Mouse (Mus musculus) heart, embryonic 13.5 days (tissue): Measurements from ENCODE around the gene Aste1. TPM values are rescaled to one million over a fixed set of nuclear protein-coding genes. Genes with fewer than 3 reads are reported as not detected.

Experiments
- ATAC-seq: fragments of 200-750 bp; cut with Nextera tagmentation; 2 replicates; pipeline ENCODE4 v1.8.0; 2017; ENCODE audit warnings: moderate TSS enrichment; ENCODE audit not compliant: insufficient number of reproducible peaks, low FRiP score, low TSS enrichment; ENCODE audit errors: extremely low read depth
- H3K27ac ChIP-seq: fragments of 300-500 bp; sonication (generic); replicated peaks from 2 replicates; pipeline ENCODE4 v1.5.1; 2015; ENCODE audit warnings: moderate library complexity, mild to moderate bottlenecking, inconsistent platforms
- H3K27me3 ChIP-seq: fragments of 300-500 bp; sonication (generic); replicated peaks from 2 replicates; pipeline ENCODE4 v1.6.1; 2015; ENCODE audit warnings: mild to moderate bottlenecking, inconsistent platforms
- H3K36me3 ChIP-seq: fragments of 300-500 bp; sonication (generic); 2 replicates; pipeline ENCODE4 v1.6.1; 2015; ENCODE audit warnings: mild to moderate bottlenecking, inconsistent platforms
- H3K4me1 ChIP-seq: fragments of 300-500 bp; sonication (generic); 2 replicates; pipeline ENCODE4 v1.6.1; 2015; ENCODE audit warnings: inconsistent platforms
- H3K4me2 ChIP-seq: fragments of 300-500 bp; sonication (generic); 2 replicates; pipeline ENCODE4 v1.6.1; 2015; ENCODE audit warnings: inconsistent platforms, mild to moderate bottlenecking, moderate library complexity
- H3K4me3 ChIP-seq: fragments of 300-500 bp; sonication (generic); 2 replicates; pipeline ENCODE4 v1.5.1; 2015; ENCODE audit warnings: moderate library complexity, mild to moderate bottlenecking, inconsistent platforms
- H3K9ac ChIP-seq: fragments of 300-500 bp; sonication (generic); 2 replicates; pipeline ENCODE4 v1.6.1; 2015; ENCODE audit warnings: inconsistent platforms, mild to moderate bottlenecking, moderate library complexity
- H3K9me3 ChIP-seq: fragments of 300-500 bp; sonication (generic); 2 replicates; pipeline ENCODE4 v1.6.1; 2016; ENCODE audit warnings: inconsistent platforms
- WGBS: fragments of 180-500 bp; shearing (Covaris S2); methylation state at CpG from one replicate; pipeline ENCODE4 v1.1.7; 2015; ENCODE audit warnings: mixed read lengths; 5-methylcytosine and 5-hydroxymethylcytosine counted together
- polyA plus RNA-seq: library from polyadenylated mRNA; unstranded; fragments of >200 nt; fragmentation: Nextera tagmentation; extraction: Ambion mirVana; gene quantifications from 2 replicates; pipeline ENCODE4 v1.2.1, GENCODE M21; 2015

The Aste1 gene
- 12.0 and 14.9 TPM in 2 replicates for polyA plus RNA-seq

DNA sequence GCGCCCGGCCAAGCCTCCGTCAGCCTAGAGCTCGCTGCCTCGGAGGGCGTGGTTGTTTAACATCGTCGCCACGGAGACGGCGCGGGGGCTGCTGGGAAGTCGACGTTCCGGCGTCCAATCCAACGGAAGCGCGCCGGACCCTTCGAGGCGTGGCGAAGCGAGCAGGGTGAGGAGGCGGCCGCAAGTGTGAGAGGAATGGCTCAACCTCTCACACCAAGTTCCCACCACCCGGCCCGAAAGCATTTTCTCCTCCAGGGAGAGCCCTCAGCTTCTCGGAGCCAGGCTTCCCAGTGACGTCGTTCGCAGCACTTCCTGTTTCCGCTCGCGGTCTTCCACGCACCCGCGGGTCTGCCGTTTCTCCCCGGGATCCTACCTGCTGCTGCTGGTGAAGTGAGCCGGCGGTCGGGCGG, at the start of gene Aste1, which contains the start of gene Nek11:
Gene Aste1, plus strand, starts transcription at position 175 of the 410 bp plus-strand sequence.
Gene Nek11, minus strand, starts transcription at position 307 of the 410 bp plus-strand sequence.
- peak within 1 kb of the TSS; percentile 70 for H3K4me3 ChIP-seq
- H3K9me3 ChIP-seq: no peaks in the 10 kb centered on the region
- ATAC-seq: peak; percentile 96
- H3K4me2 ChIP-seq: peak within 1 kb of the TSS; percentile 77
- peaks cover 45% of the 10 kb centered on the region for H3K4me1 ChIP-seq
- H3K27me3 ChIP-seq: peaks cover 4% of the 10 kb centered on the region; the same call in 1 of the 2 replicates
- WGBS: under 1% methylated on average over 44 of the region's 44 CpGs
- H3K27ac ChIP-seq: peak within 1 kb of the TSS; percentile 96
- peaks cover 34% of the 10 kb centered on the region for H3K36me3 ChIP-seq
- peak within 1 kb of the TSS; percentile 87 for H3K9ac ChIP-seq

DNA sequence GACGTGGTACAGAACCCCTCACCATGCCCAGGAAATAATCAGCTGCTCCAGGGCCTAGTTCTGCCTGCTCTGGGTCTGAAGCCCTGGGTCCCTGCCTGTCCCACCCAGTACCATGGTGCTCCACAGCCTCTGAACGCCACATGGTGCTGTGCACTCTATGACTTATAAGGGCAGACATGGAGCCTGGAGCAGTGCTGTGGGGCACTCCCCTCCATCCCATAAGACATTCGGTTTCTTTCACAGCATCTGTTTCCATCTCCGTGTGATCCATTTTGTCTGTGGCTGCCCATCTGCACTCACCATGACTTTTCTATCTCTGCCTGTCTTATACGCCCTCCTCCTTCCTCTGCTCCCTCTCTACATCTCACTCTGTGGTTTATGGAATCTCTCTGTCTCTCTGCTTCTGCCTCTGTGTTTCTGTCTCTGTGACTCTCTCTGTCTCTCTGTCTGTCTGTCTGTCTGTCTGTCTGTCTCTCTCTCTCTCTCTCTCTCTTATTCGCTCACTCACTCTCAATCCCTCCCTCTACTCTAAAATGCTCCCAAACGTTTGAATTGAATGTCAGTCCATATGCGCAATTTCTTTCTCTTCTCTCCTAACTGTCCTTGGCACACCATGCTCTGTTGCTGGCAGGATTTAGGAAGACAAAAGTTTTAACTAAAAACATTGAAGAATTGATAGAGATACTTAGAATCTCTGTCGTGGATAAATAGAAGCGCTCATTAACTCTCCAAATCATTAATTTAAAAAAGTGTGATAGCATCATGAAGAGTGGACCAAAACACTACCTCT, 46.8 kb upstream of the Aste1 start:
- H3K27ac ChIP-seq: no peak overlapping the region
- H3K4me1 ChIP-seq: no peaks in the 10 kb centered on the region
- H3K9me3 ChIP-seq: peaks cover 9% of the 10 kb centered on the region; the same call in 1 of the 2 replicates
- H3K9ac ChIP-seq: no peak overlapping the region
- H3K36me3 ChIP-seq: no peaks in the 10 kb centered on the region
- 63% methylated on average over 10 of the region's 10 CpGs for WGBS
- no peak; the same call in 1 of the 2 replicates for ATAC-seq
- no peak overlapping the region for H3K4me3 ChIP-seq
- H3K4me2 ChIP-seq: no peak overlapping the region
- H3K27me3 ChIP-seq: no peaks in the 10 kb centered on the region

DNA sequence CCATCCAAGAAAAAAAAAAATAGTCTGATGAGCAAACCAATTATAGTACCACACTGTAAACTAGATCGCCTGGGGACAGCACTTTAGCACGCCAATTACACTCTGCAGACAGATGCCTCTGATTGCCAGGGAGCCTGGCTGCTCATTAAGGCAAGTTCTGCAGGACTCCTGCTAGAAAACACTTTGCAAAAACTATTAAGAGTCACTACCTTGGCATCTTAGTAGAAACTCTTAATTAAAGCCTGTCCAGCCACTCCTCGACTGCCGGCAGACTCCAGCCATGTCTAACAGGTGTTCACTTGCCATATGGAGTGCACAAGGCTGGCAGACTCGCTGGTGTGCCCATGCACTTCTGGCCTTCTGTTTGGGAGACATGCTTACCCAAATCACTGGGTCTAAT, 46.2 kb upstream of the Aste1 start:
- Histone ChIP-seq H3K4me1 (no peaks in the 10 kb centered on the region), H3K4me2 (no peak overlapping the region), H3K36me3 (no peaks in the 10 kb centered on the region), H3K27me3 (no peaks in the 10 kb centered on the region), H3K9me3 (peaks cover 3% of the 10 kb centered on the region; the same call in 1 of the 2 replicates), H3K9ac (no peak overlapping the region), H3K4me3 (no peak overlapping the region), H3K27ac (no peak overlapping the region)
- ATAC-seq: no peak
- 71% methylated on average over 5 of the region's 5 CpGs for WGBS

DNA sequence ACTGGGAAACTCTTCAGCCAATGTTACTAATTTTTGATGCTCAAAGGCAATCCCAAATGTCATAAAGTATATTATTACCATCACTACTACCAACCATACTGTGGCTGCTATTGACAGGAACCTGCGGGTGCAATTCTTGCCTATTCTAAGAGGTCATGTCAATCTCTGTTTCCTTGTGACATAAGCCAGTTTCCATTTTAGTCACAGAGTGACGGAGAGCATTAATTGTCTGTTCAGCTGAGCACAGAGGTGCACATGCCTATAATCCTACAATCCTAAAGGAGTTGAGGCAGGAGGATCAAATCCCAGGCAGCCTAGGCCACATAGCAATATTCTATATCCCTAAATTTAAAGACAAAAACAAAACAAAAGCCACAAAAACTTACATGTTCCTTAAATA, 33.0 kb upstream of the Aste1 start:
- H3K4me1 ChIP-seq: no peaks in the 10 kb centered on the region
- no peak overlapping the region for H3K4me3 ChIP-seq
- 57% methylated on average over 2 of the region's 2 CpGs for WGBS
- no peak for ATAC-seq
- H3K4me2 ChIP-seq: no peak overlapping the region
- H3K36me3 ChIP-seq: no peaks in the 10 kb centered on the region
- H3K9me3 ChIP-seq: no peaks in the 10 kb centered on the region
- H3K27ac ChIP-seq: no peak overlapping the region
- H3K9ac ChIP-seq: no peak overlapping the region
- H3K27me3 ChIP-seq: no peaks in the 10 kb centered on the region

DNA sequence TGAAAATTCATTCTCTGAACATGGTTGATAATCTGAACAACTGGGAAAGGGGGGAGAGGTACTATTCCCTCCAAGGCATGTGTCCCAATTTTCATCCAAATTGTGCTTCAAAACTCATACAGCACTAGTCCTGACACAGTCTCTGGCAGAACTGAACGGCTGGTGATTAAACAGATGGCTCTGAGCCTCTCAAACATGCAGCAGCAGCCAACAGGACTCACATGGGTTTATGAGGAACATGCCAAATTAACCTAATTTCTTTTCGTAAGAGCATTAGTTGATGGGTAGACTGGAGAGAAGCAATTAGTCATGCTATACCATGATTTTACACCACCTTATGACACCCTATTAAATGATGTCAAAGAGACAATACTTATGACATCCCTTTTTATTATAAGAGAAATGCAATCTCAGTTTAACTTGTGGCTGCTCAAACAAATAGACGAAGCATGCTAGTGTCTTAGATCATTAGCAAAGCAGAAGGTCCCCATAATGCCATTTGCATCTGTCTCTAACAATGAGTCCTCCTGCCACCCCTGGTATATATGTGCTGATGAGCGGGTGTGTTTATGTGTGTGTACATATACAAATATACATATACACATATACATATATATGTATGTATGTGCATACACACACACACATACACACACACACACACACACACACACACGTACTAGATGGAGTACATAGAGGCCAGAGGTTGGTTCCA, 31.5 kb upstream of the Aste1 start:
- H3K36me3 ChIP-seq: no peaks in the 10 kb centered on the region
- H3K9me3 ChIP-seq: no peaks in the 10 kb centered on the region
- H3K27me3 ChIP-seq: no peaks in the 10 kb centered on the region
- H3K4me2 ChIP-seq: no peak overlapping the region
- ATAC-seq: no peak
- no peak overlapping the region for H3K4me3 ChIP-seq
- 75% methylated on average over 5 of the region's 5 CpGs for WGBS
- H3K4me1 ChIP-seq: no peaks in the 10 kb centered on the region
- no peak overlapping the region for H3K27ac ChIP-seq
- H3K9ac ChIP-seq: no peak overlapping the region

DNA sequence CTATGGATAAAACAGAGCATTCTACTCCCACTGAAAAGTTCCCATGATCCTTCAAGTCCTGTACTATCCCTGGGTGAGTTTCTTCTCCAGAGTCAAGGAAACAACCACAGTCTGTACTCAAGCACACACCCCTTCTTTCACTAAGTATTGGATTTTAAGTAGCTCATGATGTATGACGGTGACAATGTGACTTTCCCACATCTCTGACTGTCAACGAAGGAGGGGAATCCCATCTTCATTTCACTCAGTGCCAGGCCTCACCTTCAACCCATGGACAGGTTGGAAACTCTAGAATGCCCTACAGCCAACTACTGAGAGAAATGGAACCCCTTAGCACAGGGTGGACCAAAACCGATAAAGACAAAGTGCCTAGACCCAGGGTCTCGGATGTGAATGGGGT, 29.0 kb upstream of the Aste1 start:
- H3K4me1 ChIP-seq: no peaks in the 10 kb centered on the region
- no peaks in the 10 kb centered on the region for H3K36me3 ChIP-seq
- no peak for ATAC-seq
- H3K4me3 ChIP-seq: no peak overlapping the region
- no peak overlapping the region for H3K9ac ChIP-seq
- H3K4me2 ChIP-seq: no peak overlapping the region
- no peaks in the 10 kb centered on the region for H3K9me3 ChIP-seq
- H3K27me3 ChIP-seq: no peaks in the 10 kb centered on the region
- WGBS: 83% methylated on average over 4 of the region's 4 CpGs
- H3K27ac ChIP-seq: no peak overlapping the region

DNA sequence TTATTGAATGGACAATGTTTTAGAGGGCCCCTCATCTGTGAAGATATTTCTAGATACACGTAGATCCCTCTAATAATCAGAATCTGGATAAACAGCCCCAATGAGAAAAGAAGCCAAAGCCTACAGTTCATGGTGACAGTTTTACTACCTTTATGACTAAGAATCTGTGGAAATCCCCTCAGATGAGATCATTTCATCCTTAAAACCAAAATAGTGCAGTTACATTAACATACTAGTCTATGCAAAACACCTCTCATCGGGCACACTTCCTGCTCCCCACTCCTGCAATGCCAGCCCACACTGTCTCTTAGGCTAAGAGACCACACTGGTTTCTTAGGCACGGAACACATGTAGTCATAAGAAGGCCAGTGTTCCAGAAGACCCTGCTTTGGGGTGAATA, 26.6 kb upstream of the Aste1 start:
- Histone ChIP-seq H3K27me3 (no peaks in the 10 kb centered on the region), H3K4me2 (no peak overlapping the region), H3K36me3 (no peaks in the 10 kb centered on the region), H3K27ac (no peak overlapping the region), H3K9ac (no peak overlapping the region), H3K4me1 (no peaks in the 10 kb centered on the region), H3K9me3 (no peaks in the 10 kb centered on the region), H3K4me3 (no peak overlapping the region)
- 79% methylated on average over 3 of the region's 3 CpGs for WGBS
- no peak for ATAC-seq

DNA sequence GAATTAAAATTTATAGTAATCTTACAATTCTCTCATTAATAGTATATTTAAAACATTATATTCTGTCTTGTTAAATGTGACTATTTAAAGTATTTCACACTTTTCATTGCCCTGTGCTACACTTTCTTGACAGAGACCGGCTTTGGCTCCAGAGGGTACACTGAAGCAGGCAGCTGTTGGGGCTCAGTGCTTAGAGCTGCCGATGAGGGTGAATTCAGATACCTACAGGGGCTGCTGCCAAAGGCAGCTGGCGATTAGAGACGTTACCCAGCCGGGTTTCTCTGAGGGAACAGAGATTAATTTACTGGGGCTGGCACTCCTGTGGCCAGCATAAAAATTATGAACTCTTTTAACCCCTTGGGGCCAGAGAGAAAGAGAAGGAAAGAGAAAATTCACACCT, 20.8 kb upstream of the Aste1 start:
- Histone ChIP-seq H3K27ac (no peak overlapping the region), H3K4me2 (no peak overlapping the region), H3K4me1 (no peaks in the 10 kb centered on the region), H3K9me3 (no peaks in the 10 kb centered on the region), H3K9ac (no peak overlapping the region), H3K27me3 (no peaks in the 10 kb centered on the region; the same call in 1 of the 2 replicates), H3K36me3 (no peaks in the 10 kb centered on the region), H3K4me3 (no peak overlapping the region)
- no peak for ATAC-seq
- WGBS: 50% methylated on average over 5 of the region's 5 CpGs

DNA sequence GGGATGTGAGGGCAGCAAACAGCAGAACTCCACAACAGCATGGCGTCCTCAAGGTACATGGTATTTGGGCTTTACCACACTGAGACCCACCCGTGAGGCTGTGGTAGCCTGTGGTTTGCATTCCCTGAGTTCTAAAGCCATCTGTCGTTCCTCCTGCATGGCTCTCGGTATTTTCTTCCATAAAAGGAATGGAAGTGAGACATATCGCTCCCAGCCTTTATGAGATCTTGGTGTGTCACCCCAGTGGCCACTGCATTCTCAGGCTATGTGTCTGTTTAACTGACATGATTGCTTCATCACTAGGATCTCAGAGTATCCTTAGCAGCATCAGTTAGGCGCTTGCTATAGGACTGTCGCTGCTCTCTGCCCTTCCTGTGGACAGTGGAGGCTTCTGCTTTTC, 18.8 kb upstream of the Aste1 start:
- Histone ChIP-seq H3K9ac (no peak overlapping the region), H3K9me3 (no peaks in the 10 kb centered on the region), H3K4me2 (no peak overlapping the region), H3K27ac (no peak overlapping the region), H3K4me3 (no peak overlapping the region), H3K27me3 (no peaks in the 10 kb centered on the region; the same call in 1 of the 2 replicates), H3K36me3 (no peaks in the 10 kb centered on the region), H3K4me1 (no peaks in the 10 kb centered on the region)
- no peak for ATAC-seq
- WGBS: 54% methylated on average over 7 of the region's 7 CpGs

DNA sequence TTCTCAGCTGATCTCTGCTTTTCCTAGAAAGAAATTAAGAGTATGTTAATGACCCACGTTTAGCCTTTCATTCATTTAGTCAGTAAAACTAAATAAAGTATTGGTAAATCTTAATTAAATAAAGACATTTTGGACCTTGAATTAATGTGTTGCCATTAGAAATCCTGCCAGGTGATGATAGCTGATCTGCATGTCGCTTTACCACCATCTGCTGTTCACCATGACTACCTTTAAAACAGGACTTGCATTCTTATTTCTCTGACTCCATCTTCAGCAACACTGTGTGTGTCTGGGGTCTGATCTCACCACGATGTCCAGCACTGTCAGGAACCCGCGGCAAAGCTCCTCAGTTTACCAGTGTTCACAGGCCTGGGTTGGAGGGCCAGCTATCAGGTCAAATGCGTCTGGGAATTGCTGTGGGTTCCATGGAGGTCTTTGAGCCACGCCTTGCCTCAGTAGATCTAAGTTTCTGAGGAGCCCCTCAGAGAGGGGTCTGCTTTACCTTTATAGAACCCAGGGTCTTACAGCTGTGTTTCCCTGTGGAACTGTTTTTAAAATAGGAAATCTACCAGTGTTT, 18.1 kb upstream of the Aste1 start:
- no peak overlapping the region for H3K4me3 ChIP-seq
- H3K4me2 ChIP-seq: no peak overlapping the region
- WGBS: 64% methylated on average over 7 of the region's 7 CpGs
- no peaks in the 10 kb centered on the region for H3K9me3 ChIP-seq
- H3K9ac ChIP-seq: no peak overlapping the region
- no peaks in the 10 kb centered on the region; the same call in 1 of the 2 replicates for H3K27me3 ChIP-seq
- H3K36me3 ChIP-seq: no peaks in the 10 kb centered on the region
- no peak overlapping the region for H3K27ac ChIP-seq
- no peaks in the 10 kb centered on the region for H3K4me1 ChIP-seq
- ATAC-seq: no peak

DNA sequence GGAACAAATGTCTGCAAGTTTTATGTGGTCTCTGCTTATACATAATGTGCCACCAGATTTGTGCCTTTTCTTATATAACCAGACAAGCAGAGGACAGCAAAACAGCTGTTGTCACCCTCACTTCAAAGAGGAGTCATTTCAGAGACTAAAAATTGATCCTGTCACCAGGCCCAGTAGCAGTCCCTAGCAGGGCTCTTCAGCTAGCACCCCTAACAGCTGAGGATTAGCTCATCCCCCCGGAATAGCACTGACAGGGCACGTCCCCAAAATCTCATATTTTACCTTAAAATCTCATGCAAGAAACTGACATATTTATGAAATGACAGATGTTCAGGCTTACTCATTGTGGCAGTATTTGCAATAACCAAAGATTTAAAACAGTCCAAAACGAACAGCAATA, 17.6 kb upstream of the Aste1 start:
- no peaks in the 10 kb centered on the region for H3K4me1 ChIP-seq
- H3K9me3 ChIP-seq: no peaks in the 10 kb centered on the region
- H3K4me2 ChIP-seq: no peak overlapping the region
- 60% methylated on average over 3 of the region's 3 CpGs for WGBS
- ATAC-seq: no peak
- no peak overlapping the region for H3K4me3 ChIP-seq
- H3K27me3 ChIP-seq: no peaks in the 10 kb centered on the region; the same call in 1 of the 2 replicates
- no peak overlapping the region for H3K27ac ChIP-seq
- no peaks in the 10 kb centered on the region for H3K36me3 ChIP-seq
- H3K9ac ChIP-seq: no peak overlapping the region
